Mouse (Mus musculus) spleen, adult 2 months (tissue): Measurements from ENCODE around the gene Cd1d1. TPM values are rescaled to one million over a fixed set of nuclear protein-coding genes. Genes with fewer than 3 reads are reported as not detected.

Experiments
- DNase-seq, 2 experiments: peaks; one replicate each; pipeline versions ENCODE4 v3.0.0 to v3.0.0-alpha.2; 2012 to 2021; ENCODE audit warnings: low spot score in 2 of 2, low read depth in 1 of 2
- H3K27ac ChIP-seq: fragments of 200-500 bp; 2 replicates; pipeline ENCODE4 v1.5.1; 2012; ENCODE audit warnings: low read length, inconsistent platforms; ENCODE audit not compliant: insufficient read depth
- H3K27me3 ChIP-seq: fragments of 200-500 bp; 2 replicates; pipeline ENCODE4 v1.6.1; 2012; ENCODE audit warnings: mild to moderate bottlenecking, moderate library complexity, low read length, inconsistent platforms; ENCODE audit not compliant: control insufficient read depth, insufficient read depth
- H3K36me3 ChIP-seq: fragments of 200-500 bp; 2 replicates; pipeline ENCODE4 v1.6.1; 2012; ENCODE audit warnings: mild to moderate bottlenecking, low read length, inconsistent platforms; ENCODE audit not compliant: control insufficient read depth, insufficient read depth
- H3K4me1 ChIP-seq: fragments of 200-500 bp; 2 replicates; pipeline ENCODE4 v1.6.1; 2011; ENCODE audit warnings: inconsistent platforms; ENCODE audit not compliant: control insufficient read depth, insufficient read depth, insufficient read length
- H3K4me3 ChIP-seq: fragments of 200-500 bp; 2 replicates; pipeline ENCODE4 v1.5.1; 2011; ENCODE audit warnings: mild to moderate bottlenecking, inconsistent platforms; ENCODE audit not compliant: insufficient read depth, insufficient read length; ENCODE audit errors: extremely low read depth
- CTCF ChIP-seq: fragments of 200-500 bp; IDR thresholded peaks from 2 replicates; pipeline ENCODE4 v1.5.1; 2011; ENCODE audit warnings: mild to moderate bottlenecking, inconsistent platforms; ENCODE audit not compliant: insufficient read depth, insufficient read length, insufficient replicate concordance; ENCODE audit errors: extremely low read depth
- POLR2A ChIP-seq: fragments of 200-500 bp; IDR thresholded peaks from 2 replicates; pipeline ENCODE4 v1.6.1; 2011; ENCODE audit warnings: low read depth, low read length, inconsistent platforms
- WGBS: fragments of 180-500 bp; shearing (Covaris S2); methylation state at CpG from one replicate; pipeline ENCODE4 v1.1.7; 2018; 5-methylcytosine and 5-hydroxymethylcytosine counted together
- polyA plus RNA-seq: library from polyadenylated mRNA; depleted of rRNA; stranded (reverse); fragments of >200 nt; gene quantifications from 2 replicates; pipeline ENCODE4 v1.2.3, GENCODE M21; 2012

Cd1d1 gene
- polyA plus RNA-seq, 1 experiment, result 35.1 TPM

DNA sequence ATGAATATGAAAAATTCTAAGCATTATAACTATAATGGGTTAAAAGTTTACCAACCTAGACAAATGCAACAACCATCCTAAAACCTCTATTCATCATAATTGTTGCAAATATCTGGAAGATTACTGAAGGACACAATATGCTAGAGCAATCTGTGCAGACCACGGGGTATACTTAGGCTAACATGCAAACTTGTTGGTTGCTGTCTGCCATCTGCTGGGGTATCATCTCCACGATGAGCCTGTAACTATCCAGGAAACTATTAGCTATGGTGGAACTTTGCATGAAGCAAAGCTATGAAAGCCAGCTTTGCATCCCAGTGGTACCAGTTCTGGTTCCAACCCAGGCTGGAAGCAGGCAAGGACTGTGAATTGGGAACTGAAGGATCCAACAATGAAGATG lies 24.1 kb downstream of the Cd1d1 start:
- Histone ChIP-seq H3K36me3 (no peaks in the 10 kb centered on the region), H3K4me3 (no peak overlapping the region), H3K27me3 (no peaks in the 10 kb centered on the region), H3K4me1 (no peaks in the 10 kb centered on the region), H3K27ac (no peak overlapping the region)
- TF ChIP-seq POLR2A, result no peak
- no peak for TF ChIP-seq CTCF
- 46% methylated on average over 2 of the region's 2 CpGs for whole genome bisulfite sequencing
- DNase-seq, result no peak

DNA sequence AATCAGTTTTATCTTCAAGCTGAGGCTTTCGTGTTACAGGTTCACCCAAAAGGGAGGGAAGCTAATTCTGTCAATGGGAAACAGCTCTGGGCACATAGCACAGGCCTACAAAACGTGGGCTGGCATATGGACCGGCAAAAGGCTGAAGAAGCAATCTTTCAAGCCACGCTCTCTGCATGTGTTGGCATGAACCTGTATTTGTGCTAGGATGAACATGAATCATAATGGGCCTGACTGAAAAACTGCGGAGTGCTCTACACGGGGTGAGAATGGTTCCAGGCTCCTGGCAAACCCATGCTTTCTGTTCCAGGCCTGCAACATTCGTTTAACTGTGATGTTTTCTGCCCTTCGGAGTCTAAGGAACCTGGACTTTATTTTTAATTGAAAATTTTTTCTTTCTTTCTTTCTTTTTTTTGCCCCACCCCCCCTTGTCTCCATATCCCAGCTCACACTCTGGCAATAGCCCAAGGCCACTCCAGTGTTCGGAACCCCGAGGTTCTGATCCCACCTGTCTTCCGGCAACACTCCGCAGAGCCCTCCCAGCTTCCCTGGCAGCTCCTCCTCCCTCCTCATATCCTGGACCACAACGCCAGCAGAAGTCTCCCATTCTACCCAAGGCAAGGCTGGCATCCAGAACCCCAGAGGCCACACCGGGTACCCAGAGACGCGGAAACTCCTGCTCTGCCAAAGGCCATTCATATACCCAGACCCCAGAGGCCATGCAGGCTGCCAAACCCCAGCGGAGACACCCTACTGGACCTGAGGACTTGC lies 36.4 kb downstream of the Cd1d1 start:
- Histone ChIP-seq H3K27me3 (no peaks in the 10 kb centered on the region), H3K36me3 (no peaks in the 10 kb centered on the region), H3K4me3 (no peak overlapping the region), H3K4me1 (peaks cover 13% of the 10 kb centered on the region; the same call in 1 of the 2 replicates), H3K27ac (no peak overlapping the region)
- DNase-seq, result no peak
- TF ChIP-seq CTCF (no peak), POLR2A (no peak)
- 88% methylated on average over 17 of the region's 17 CpGs for WGBS

DNA sequence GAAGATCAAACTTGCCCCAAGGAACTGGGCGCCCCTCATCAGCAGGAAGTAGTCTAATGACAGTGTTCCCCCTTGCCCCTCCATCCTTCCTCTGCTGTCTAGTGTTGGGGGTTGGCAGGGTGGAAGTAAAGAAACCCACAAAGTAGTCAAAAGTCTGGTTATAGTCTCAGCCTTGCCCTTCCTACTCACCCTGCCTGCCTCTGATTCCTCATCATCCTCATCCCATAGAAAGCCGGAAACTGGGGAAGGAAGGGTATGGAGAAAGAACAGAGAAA lies 37.9 kb downstream of the Cd1d1 start:
- Histone ChIP-seq H3K27ac (no peak overlapping the region), H3K4me3 (no peak overlapping the region), H3K4me1 (peaks cover 13% of the 10 kb centered on the region; the same call in 1 of the 2 replicates), H3K36me3 (no peaks in the 10 kb centered on the region), H3K27me3 (no peaks in the 10 kb centered on the region)
- 17% methylated on average over 2 of the region's 2 CpGs for WGBS
- peak in 1 of 2 experiments; percentile 10 for DNase-seq
- TF ChIP-seq POLR2A (no peak), CTCF (no peak)

DNA sequence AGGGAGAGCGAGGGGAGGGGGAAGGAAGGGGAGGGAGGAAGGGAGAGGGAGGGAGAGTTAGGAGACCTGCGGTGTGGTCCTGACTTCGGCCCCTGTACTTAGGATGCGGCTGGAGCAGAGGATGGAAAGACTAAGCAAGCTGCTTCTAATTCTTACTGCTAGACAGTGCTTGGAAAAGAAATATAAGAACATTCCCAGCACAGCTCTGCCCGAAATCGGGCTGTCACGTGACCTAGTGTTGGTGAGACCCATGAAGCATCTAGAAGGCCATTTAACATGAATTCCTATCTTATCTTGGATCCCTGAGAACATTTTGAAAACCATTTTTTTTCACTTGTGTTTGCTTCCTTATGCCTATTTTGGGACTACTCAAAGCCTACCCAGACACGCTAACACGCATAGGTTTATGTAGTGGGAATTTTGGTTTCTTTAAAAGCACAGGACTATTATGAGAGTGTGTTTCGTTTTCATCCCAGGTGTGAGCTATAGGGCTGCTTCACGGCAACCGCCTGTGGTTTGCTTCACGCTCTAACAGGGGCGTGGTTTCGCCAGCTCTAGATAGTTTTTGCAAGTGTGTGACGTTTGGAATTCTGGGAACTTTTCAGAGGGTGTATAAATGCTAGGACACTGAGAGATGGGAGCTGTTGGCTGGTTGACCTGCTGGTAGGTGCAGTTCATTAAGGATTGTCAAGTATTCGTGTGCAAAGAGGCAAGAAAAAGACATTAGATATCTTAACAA lies 38.4 kb downstream of the Cd1d1 start:
- TF ChIP-seq POLR2A (no peak), CTCF (no peak)
- Histone ChIP-seq H3K4me3 (peak overlapping the region; percentile 17; the same call in 1 of the 2 replicates), H3K27me3 (no peaks in the 10 kb centered on the region), H3K4me1 (peaks cover 13% of the 10 kb centered on the region; the same call in 1 of the 2 replicates), H3K27ac (no peak overlapping the region), H3K36me3 (no peaks in the 10 kb centered on the region)
- DNase-seq, result no peak
- WGBS, result 34% methylated on average over 17 of the region's 17 CpGs

DNA sequence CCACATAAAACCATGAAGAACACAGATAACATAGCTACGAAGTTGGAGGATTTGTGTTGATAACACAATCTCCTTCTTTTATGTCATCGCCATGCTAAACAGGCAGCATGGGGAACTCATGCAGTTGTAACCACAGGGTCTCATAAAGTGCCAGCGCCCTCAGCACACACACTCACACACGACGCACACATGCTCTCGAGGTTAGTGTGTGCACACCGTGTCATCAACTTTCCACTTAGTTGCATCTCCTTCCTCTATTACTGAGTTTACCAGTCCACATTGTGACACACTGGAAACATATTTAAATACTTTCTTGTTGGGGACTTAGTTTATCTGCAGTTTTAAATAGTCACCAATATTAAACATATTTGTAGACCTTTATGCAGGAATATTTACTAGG lies 40.2 kb downstream of the Cd1d1 start:
- 41% methylated on average over 7 of the region's 7 CpGs for WGBS
- no peak for TF ChIP-seq CTCF
- TF ChIP-seq POLR2A, result no peak
- Histone ChIP-seq H3K27ac (no peak overlapping the region), H3K4me3 (no peak overlapping the region), H3K27me3 (no peaks in the 10 kb centered on the region), H3K36me3 (no peaks in the 10 kb centered on the region), H3K4me1 (peaks cover 13% of the 10 kb centered on the region; the same call in 1 of the 2 replicates)
- peak in 1 of 2 experiments; percentile 32 for DNase-seq

DNA sequence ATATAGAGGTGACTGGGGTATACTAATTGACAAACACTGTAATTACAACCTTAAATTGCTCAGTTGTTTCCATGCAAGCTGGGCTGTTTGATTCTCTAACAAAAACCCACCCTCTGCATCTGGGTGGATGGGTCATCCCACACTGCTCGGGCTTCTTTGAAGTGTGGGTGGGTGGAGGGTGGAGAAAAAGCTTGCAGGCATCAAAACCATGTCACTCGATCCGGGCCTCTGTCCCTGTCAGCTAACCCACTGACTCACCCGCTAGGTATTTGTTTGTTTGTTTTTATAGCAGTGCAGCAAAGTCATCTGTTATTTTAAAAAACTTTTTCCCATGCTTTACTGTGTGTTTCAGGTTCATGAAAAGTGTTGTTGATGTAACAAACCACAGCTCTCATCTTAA lies 43.9 kb downstream of the Cd1d1 start:
- DNase-seq, result no peak
- Histone ChIP-seq H3K4me3 (no peak overlapping the region), H3K27me3 (no peaks in the 10 kb centered on the region), H3K4me1 (peaks cover 2% of the 10 kb centered on the region; the same call in 1 of the 2 replicates), H3K36me3 (no peaks in the 10 kb centered on the region), H3K27ac (no peak overlapping the region)
- 57% methylated on average over 4 of the region's 4 CpGs for WGBS
- TF ChIP-seq POLR2A (no peak), CTCF (no peak)

DNA sequence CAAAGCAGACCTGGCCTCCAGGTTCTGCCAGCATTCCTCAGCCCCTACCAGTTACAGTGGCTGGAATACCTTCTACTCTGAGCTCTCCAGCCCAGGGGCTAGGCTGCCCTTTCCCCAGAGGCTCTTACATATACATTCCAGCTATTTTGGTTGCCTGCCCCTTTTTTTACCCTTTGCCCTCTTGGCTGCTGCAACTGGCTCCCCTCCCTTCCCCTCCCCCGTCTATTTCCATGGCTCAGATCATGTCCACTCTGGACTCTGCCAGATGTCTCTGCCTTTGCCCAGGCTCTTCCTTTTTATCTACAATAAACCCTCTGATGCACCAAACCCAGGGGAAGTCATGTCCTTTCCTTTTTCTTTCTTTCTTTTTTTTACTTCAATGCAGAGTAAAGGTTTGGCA lies 44.7 kb downstream of the Cd1d1 start:
- TF ChIP-seq POLR2A, result no peak
- TF ChIP-seq CTCF, result no peak
- Histone ChIP-seq H3K27me3 (no peaks in the 10 kb centered on the region), H3K36me3 (no peaks in the 10 kb centered on the region), H3K4me1 (peaks cover 1% of the 10 kb centered on the region; the same call in 1 of the 2 replicates), H3K27ac (no peak overlapping the region), H3K4me3 (no peak overlapping the region)
- DNase-seq, result no peak
- WGBS, result 90% methylated on average over 1 of the region's 1 CpGs
